Mouse (Mus musculus): ENCODE results near the gene Taz. TPM values are rescaled to one million over a fixed set of nuclear protein-coding genes. Genes with fewer than 3 reads are reported as not detected.

Taz gene
- polyA plus RNA-seq (2012; ENCODE audit: insufficient read depth, low replicate concordance) = 29.6 and 48.2 TPM in 2 replicates

DNA sequence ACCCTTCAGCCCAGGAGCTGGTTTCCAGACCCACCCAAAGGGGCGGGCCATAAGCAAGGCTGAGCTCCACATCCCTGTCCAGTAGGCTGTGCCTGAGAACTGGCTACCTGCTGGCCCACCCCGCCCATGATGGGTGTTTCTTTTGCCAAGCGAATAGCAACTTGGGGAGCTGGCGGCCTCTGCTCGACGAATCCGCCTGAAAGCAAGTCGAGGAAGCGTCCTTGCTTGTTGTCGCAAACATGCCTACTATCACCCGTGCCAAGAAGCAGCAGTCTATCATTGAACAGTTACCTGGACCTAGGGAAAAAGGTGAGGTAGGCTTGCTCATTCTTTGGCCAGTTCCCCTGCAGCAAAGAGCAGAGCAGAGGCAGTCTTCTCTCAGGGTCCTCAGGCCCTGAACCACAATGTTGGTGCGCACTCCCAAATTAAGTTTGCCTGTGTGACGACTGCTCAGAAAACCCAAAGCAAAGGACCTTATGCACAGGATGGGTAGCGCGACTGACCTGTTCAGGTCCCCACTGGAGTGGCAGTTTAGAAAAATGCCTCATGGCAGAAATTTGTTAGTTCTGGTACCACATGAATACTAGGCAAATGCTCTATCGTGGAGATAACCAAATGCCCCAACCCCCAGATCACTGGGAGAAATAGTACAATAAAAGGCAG is at the start of gene Taz, which contains the start of gene Dnase1l1:
TSS of gene Taz (plus strand) at position 181 of the 663 bp plus-strand sequence.
TSS of gene Dnase1l1 (minus strand) at position 606 of the 663 bp plus-strand sequence.
- H3K27me3 ChIP-seq (replicated peaks) = peaks cover 20% of the 10 kb centered on the region
- H3K4me1 ChIP-seq = peaks cover 23% of the 10 kb centered on the region
- no peaks in the 10 kb centered on the region for H3K9me3 ChIP-seq
- TF ChIP-seq GATA1 (IDR thresholded peaks at IDR 0.05; ENCODE audit: borderline replicate concordance, low read length) (no peak), FLI1 (IDR thresholded peaks at IDR 0.05; ENCODE audit: low read length) (no peak)
- H3K4me3 ChIP-seq (replicated peaks) = peak within 1 kb of the TSS; percentile 95
- peaks cover 32% of the 10 kb centered on the region for H3K36me3 ChIP-seq (replicated peaks; ENCODE audit: low read length)

DNA sequence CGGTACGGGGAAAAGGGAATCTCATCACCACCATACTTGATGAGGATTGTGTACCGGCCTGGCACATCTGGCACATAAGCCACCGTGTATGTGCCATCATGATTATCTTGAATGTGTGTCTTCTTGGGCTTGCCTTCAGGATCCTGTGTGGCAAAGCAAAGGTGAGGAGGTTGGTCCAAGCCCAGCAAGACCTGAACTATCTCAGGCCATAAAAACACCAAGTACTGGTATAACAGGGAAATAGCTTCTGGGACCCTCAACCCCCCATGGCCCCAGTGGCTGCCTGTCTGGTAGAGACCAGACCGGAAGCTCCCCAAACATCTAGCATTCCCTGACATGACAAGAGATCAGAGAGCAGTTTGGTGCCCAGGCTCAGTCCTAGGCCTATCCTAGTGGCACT is 48.5 kb upstream of the Taz start:
- Histone ChIP-seq H3K4me3 (replicated peaks) (no peak overlapping the region), H3K27me3 (replicated peaks) (peaks cover 40% of the 10 kb centered on the region), H3K36me3 (replicated peaks; ENCODE audit: low read length) (peaks cover 97% of the 10 kb centered on the region), H3K4me1 (peaks cover 21% of the 10 kb centered on the region), H3K9me3 (no peaks in the 10 kb centered on the region)
- no peak for TF ChIP-seq GATA1 (IDR thresholded peaks at IDR 0.05; ENCODE audit: borderline replicate concordance, low read length)
- no peak for TF ChIP-seq FLI1 (IDR thresholded peaks at IDR 0.05; ENCODE audit: low read length)

DNA sequence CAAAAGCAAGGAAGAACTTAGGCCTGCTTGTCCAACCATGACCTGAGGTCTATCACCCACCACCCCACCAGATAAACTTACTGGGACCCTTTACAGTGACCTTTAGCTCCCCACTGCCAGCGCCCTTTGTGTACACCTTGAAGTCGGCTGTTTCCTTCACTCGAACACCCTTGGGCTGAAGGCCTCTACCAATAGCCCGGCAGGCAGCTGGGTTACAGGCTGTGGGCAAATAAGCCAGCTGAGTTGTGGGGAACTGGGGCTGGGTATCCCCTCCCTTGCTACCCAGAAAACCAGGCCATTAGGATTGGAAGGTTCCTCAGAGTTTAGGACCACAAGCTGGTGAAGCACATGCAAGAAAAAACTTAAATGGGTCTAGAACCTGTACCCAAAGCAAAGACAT is 41.4 kb upstream of the Taz start:
- Histone ChIP-seq H3K9me3 (no peaks in the 10 kb centered on the region), H3K4me1 (peaks cover 50% of the 10 kb centered on the region), H3K27me3 (replicated peaks) (peaks cover 25% of the 10 kb centered on the region), H3K4me3 (replicated peaks) (no peak overlapping the region), H3K36me3 (replicated peaks; ENCODE audit: low read length) (peaks cover 81% of the 10 kb centered on the region)
- TF ChIP-seq FLI1 (IDR thresholded peaks at IDR 0.05; ENCODE audit: low read length) (no peak), GATA1 (IDR thresholded peaks at IDR 0.05; ENCODE audit: borderline replicate concordance, low read length) (no peak)

DNA sequence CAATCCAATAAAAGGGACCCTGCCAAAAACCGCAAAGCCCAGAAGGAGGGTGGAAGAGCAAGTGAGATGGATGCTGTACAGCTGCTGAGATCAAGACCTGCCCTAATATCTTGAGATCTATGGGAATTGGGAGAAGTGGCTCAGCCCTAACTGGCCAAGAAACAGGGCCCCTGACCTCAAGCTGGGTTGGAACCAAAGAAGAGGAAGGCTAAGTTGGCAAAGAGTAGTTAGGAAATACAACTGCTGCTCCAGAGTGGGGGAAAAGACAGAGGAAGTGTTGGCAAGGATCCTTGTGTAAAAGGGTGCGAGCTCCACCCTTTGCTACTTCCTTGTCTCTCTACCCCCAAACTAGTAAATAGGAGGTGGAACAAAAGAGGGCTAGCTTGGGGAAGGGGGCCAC is 38.3 kb upstream of the Taz start:
- Histone ChIP-seq H3K36me3 (replicated peaks; ENCODE audit: low read length) (peaks cover 53% of the 10 kb centered on the region), H3K4me1 (peaks cover 48% of the 10 kb centered on the region), H3K4me3 (replicated peaks) (peak overlapping the region; percentile 94), H3K9me3 (peaks cover 4% of the 10 kb centered on the region; the same call in 1 of the 2 replicates), H3K27me3 (replicated peaks) (peaks cover 25% of the 10 kb centered on the region)
- TF ChIP-seq FLI1 (IDR thresholded peaks at IDR 0.05; ENCODE audit: low read length) (no peak), GATA1 (IDR thresholded peaks at IDR 0.05; ENCODE audit: borderline replicate concordance, low read length) (no peak)

DNA sequence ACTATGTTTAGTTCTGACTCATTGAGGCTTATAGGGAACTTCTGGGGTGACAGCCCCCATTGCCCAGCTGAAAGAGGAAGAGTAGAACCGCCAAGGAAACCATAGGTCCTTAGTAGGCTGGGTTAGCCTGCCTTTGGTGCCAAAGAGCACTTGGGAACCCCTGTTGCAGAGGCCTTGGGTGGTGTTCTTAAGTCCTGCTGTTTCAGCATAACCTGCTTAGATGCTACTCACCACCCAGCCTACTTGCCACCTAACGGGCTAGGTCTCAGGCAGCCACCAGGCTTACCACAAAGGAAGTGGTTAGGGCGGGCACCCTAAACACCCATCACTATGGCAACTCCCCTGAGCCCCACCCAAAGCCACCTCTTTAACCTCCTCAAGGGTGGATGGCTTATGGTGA is 37.9 kb upstream of the Taz start:
- Histone ChIP-seq H3K4me3 (replicated peaks) (peak overlapping the region; percentile 94), H3K9me3 (peaks cover 4% of the 10 kb centered on the region; the same call in 1 of the 2 replicates)
- no peak for TF ChIP-seq GATA1 (IDR thresholded peaks at IDR 0.05; ENCODE audit: borderline replicate concordance, low read length)
- no peak for TF ChIP-seq FLI1 (IDR thresholded peaks at IDR 0.05; ENCODE audit: low read length)

DNA sequence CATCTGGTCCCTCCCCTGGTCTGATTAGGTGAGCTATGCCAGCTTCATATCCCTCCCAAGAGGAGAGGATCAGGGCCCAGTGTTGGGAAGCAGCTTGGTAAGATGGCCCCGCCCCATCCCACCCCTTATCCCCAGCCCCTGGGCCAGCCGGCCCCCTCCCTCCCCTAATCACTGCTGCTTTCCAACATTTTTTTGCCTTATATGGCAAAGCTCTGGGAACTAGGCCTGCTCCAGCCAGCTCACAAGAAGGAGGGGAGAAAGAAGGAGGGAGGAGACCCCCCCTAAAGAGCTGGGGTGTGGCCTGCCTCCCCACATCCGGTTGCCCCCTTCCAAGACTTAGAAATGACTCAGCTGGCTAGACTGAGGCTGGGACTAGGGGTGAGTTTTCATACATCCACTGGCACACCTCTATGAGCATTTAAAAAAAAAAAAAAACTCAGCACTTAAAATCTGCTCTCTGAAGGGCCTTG is 37.1 kb upstream of the Taz start:
- Histone ChIP-seq H3K27me3 (replicated peaks) (peaks cover 22% of the 10 kb centered on the region), H3K4me1 (peaks cover 54% of the 10 kb centered on the region), H3K4me3 (replicated peaks) (peak overlapping the region; percentile 94), H3K9me3 (peaks cover 4% of the 10 kb centered on the region; the same call in 1 of the 2 replicates), H3K36me3 (replicated peaks; ENCODE audit: low read length) (peaks cover 41% of the 10 kb centered on the region)
- TF ChIP-seq GATA1 (IDR thresholded peaks at IDR 0.05; ENCODE audit: borderline replicate concordance, low read length) = no peak
- TF ChIP-seq FLI1 (IDR thresholded peaks at IDR 0.05; ENCODE audit: low read length) = no peak

More for the DNA sequence above, 37.9 kb upstream of the Taz start:
- Histone ChIP-seq H3K36me3 (replicated peaks; ENCODE audit: low read length) (peaks cover 49% of the 10 kb centered on the region), H3K4me1 (peaks cover 49% of the 10 kb centered on the region), H3K27me3 (replicated peaks) (peaks cover 25% of the 10 kb centered on the region)

DNA sequence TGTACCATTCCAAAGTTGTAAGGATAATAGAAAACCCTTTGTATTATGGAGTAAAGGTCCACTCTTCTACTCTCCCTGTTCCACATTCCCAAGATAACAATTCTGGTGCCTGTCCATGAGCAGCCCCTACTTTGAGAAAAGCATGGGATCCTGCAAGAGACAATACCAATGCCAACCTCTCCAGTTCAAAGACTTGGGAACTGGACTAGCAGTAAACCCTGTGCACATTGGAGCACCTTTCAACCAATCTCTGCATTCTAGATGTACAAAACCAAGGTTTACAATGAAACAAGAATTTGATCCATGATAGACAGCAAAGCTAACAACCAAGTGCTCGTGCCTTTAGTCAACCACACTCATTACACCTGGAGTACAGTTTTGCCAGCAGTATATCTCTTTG is 36.6 kb upstream of the Taz start:
- Histone ChIP-seq H3K4me1 (peaks cover 54% of the 10 kb centered on the region), H3K9me3 (peaks cover 4% of the 10 kb centered on the region; the same call in 1 of the 2 replicates), H3K4me3 (replicated peaks) (peak overlapping the region; percentile 94)

DNA sequence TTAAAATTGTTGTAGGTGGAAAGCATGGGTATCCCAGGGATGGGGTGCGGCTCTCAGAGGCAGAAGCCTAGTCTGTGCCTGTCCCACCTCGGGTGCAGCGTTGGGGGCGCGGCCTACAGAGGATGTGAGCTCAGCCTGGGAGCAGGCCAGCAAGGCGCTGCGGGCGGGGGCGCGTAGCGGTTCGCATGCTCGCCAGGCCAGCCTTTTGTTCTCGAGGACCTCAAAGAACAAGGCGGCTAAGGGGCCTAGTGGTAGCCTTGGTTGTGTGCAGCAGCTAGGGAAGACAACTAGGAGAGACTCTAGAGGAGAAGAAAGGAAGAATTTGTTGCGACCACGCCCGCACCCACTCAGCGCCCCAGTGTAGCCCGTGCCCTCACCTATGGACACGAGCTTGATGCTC is 36.0 kb upstream of the Taz start:
- H3K4me1 ChIP-seq = peaks cover 51% of the 10 kb centered on the region

More for the DNA sequence above, 36.6 kb upstream of the Taz start:
- Histone ChIP-seq H3K27me3 (replicated peaks) (peaks cover 20% of the 10 kb centered on the region), H3K36me3 (replicated peaks; ENCODE audit: low read length) (peaks cover 36% of the 10 kb centered on the region)
- TF ChIP-seq FLI1 (IDR thresholded peaks at IDR 0.05; ENCODE audit: low read length) (no peak), GATA1 (IDR thresholded peaks at IDR 0.05; ENCODE audit: borderline replicate concordance, low read length) (no peak)

DNA sequence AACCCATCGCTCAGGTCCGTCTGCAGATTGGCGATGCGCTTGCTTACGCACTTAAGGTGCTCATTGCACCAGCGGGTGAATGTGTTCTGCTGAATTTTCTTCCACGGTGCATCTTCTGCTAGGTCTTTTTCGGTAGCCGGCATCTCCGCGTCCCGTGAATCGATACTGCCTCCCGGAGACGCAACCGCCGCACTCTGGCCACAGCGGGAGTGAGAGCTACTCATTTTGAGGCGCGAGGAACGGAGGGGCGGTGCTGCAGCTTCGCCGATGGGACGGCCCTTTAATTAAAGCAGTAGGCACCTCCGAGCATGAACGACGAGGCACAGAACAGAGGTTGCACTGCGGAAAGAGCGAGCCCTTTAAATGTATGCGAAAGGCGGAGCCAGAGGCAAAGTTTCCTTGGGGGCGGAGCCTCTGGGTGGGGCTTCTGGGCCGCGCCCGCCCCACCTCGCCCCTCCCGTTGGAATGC is 35.5 kb upstream of the Taz start:
- TF ChIP-seq FLI1 (IDR thresholded peaks at IDR 0.05; ENCODE audit: low read length) = no peak
- TF ChIP-seq GATA1 (IDR thresholded peaks at IDR 0.05; ENCODE audit: borderline replicate concordance, low read length) = no peak
- Histone ChIP-seq H3K4me3 (replicated peaks) (peak overlapping the region; percentile 94), H3K36me3 (replicated peaks; ENCODE audit: low read length) (peaks cover 25% of the 10 kb centered on the region), H3K4me1 (peaks cover 46% of the 10 kb centered on the region), H3K9me3 (peaks cover 4% of the 10 kb centered on the region; the same call in 1 of the 2 replicates), H3K27me3 (replicated peaks) (peaks cover 13% of the 10 kb centered on the region)

More for the DNA sequence above, 36.0 kb upstream of the Taz start:
- no peak for TF ChIP-seq FLI1 (IDR thresholded peaks at IDR 0.05; ENCODE audit: low read length)
- TF ChIP-seq GATA1 (IDR thresholded peaks at IDR 0.05; ENCODE audit: borderline replicate concordance, low read length) = no peak
- Histone ChIP-seq H3K27me3 (replicated peaks) (peaks cover 16% of the 10 kb centered on the region), H3K9me3 (peaks cover 4% of the 10 kb centered on the region; the same call in 1 of the 2 replicates), H3K36me3 (replicated peaks; ENCODE audit: low read length) (peaks cover 31% of the 10 kb centered on the region), H3K4me3 (replicated peaks) (peak overlapping the region; percentile 94)

DNA sequence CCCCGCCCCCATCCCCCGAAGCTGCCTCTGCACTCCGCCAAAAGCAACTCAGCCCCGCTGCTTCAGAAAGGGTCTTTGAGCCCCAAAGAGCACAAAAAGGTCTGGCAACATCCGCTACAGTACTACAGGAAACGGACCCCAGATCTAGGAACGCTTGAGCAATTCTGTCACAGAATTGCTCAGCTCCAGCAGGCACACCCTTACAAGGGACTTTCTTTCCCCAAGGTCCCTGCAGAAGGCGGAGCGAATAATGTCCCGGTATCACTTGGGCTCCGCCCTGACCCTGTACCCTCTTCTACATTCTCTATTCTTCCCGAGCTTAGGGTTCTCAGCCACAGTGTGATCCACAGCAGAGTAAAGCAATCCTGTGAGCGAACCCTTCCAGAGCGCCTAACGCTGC is 35.0 kb upstream of the Taz start:
- Histone ChIP-seq H3K4me1 (peaks cover 42% of the 10 kb centered on the region), H3K27me3 (replicated peaks) (peaks cover 13% of the 10 kb centered on the region), H3K4me3 (replicated peaks) (peak overlapping the region; percentile 94), H3K9me3 (peaks cover 4% of the 10 kb centered on the region; the same call in 1 of the 2 replicates), H3K36me3 (replicated peaks; ENCODE audit: low read length) (peaks cover 21% of the 10 kb centered on the region)
- no peak for TF ChIP-seq GATA1 (IDR thresholded peaks at IDR 0.05; ENCODE audit: borderline replicate concordance, low read length)
- TF ChIP-seq FLI1 (IDR thresholded peaks at IDR 0.05; ENCODE audit: low read length) = no peak

Data from megakaryocyte, embryonic 14.5 days (primary cell).